Comparison of ENCODE assay signal across 11 mouse cellular contexts in the genomic region with DNA sequence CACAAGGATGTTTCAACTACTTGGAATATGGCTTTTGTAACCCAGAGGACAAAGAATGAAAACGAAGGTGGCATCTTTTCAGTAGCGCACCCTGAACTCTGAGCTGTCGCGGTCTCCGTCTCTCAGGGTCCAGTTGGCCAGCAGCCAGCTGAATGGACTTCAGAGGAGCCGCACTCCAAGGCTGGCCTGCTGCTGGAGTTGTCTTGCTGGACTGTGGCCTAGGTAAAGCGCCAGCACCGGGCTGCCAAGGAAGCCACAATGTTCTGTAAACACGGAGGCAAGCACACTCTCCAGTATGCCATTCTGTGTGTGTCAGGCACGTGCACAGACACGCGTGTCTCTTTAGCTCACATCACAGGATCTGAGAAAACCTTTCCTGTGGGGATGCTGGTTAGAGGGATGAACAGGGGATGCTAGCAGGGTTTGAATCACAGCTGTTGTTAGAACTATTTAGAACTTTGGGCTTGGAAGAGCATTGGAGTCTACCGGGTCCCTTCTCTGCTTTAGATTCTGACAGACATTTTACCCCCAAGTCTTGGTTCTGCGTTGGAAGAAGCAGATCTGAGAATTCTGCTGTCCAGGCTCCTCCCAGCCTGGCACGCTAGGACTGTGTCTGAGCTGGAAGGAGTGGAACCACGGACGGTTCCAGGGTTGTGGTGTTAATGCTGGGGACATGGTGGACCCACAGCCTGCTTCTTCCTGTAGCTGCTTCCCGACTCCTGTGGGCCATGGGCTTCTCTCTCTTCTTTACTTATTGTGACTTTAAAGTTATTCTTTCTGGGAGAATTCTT. TPM values are rescaled to one million over a fixed set of nuclear protein-coding genes. Genes with fewer than 3 reads are reported as not detected.
DNase-seq lines count a peak whose midpoint lies in the region; TF ChIP-seq lines count a peak whose summit lies in the region.
"Had no signal": no experiment of that assay in that cellular context is flagged by ENCODE, and none has a peak within 500 bp of the region (broad histone marks: within the 10 kb centered on the region; RNA-seq: fewer than 3 reads in every experiment).

No protein-coding gene starts in this region.

- no peak overlapping the region for H3K9ac ChIP-seq in liver, adult 2 months (ENCODE audit: low read depth, low read length)

- H3K27ac ChIP-seq in liver, adult 2 months (replicated peaks; ENCODE audit: insufficient read depth, low read depth, low read length) = no peak overlapping the region
- H3K27ac ChIP-seq in midbrain, embryonic 10.5 days (replicated peaks) = no peak overlapping the region
- H3K27ac ChIP-seq: layer of hippocampus, adult 2 months had no signal

- no peak for TF ChIP-seq POLR2A in liver, adult 2 months (IDR thresholded peaks at IDR 0.05; ENCODE audit: extremely low read depth, insufficient read depth, low read length)

- DNase-seq in liver, adult 2 months (ENCODE audit: extremely low read depth, low read depth, low spot score) = peak; percentile 62
- DNase-seq in liver = no peak
- peak; percentile 34 for DNase-seq in gastrocnemius, adult 18-20 months (ENCODE audit: low spot score)
- DNase-seq in kidney, postnatal 10 days = peak; percentile 87
- DNase-seq in ovary, postnatal 36 days (ENCODE audit: low spot score) = peak; percentile 73
- no peak for DNase-seq in embryo, embryonic 10.5 days (ENCODE audit: low spot score)
- DNase-seq in retina, postnatal 1 day = no peak
- no peak for DNase-seq in midbrain, embryonic 10.5 days (ENCODE audit: low spot score)

- no peaks in the 10 kb centered on the region for H3K27me3 ChIP-seq in liver, adult 2 months (ENCODE audit: control insufficient read depth, insufficient read depth, low read length)
- no peaks in the 10 kb centered on the region for H3K27me3 ChIP-seq in midbrain, embryonic 10.5 days (ENCODE audit: low read depth, poor library complexity, severe bottlenecking)

- H3K79me2 ChIP-seq in liver, adult 2 months (ENCODE audit: control insufficient read depth, insufficient read depth, low read length) = no peaks in the 10 kb centered on the region; the same call in 1 of the 2 replicates

- H3K9me3 ChIP-seq in midbrain, embryonic 10.5 days (replicated peaks) = no peaks in the 10 kb centered on the region
- H3K9me3 ChIP-seq: forebrain, embryonic 10.5 days had no signal

- H3K4me1 ChIP-seq in liver, adult 2 months (ENCODE audit: control insufficient read depth, insufficient read depth, low read length) = no peaks in the 10 kb centered on the region
- peaks cover 33% of the 10 kb centered on the region for H3K4me1 ChIP-seq in midbrain, embryonic 10.5 days

- TF ChIP-seq CTCF in liver, adult 2 months (IDR thresholded peaks at IDR 0.05; ENCODE audit: low read depth, low read length) = no peak

- H3K4me3 ChIP-seq in liver, adult 2 months (ENCODE audit: insufficient read depth, low read depth, low read length) = no peak overlapping the region
- no peak overlapping the region for H3K4me3 ChIP-seq in midbrain, embryonic 10.5 days
- H3K4me3 ChIP-seq: forebrain, embryonic 10.5 days; layer of hippocampus, adult 2 months; megakaryocyte, embryonic 14.5 days had no signal

- 64% methylated on average over 18 of the region's 18 CpGs for WGBS in liver, adult 2 months
- WGBS in midbrain, embryonic 10.5 days = 90% methylated on average over 18 of the region's 18 CpGs

- H3K36me3 ChIP-seq in liver, adult 2 months (ENCODE audit: control insufficient read depth, insufficient read depth, low read length) = no peaks in the 10 kb centered on the region
- H3K36me3 ChIP-seq in midbrain, embryonic 10.5 days = no peaks in the 10 kb centered on the region

RNA-seq across cellular contexts. Expression of gene Itga9, which starts 16.1 kb away (rescaled TPM):
- total RNA-seq in liver, adult 2 months (2014; rRNA removed) = 15.8 and 16.1 TPM in 2 replicates
- 5.0 and 9.1 TPM in 2 replicates for polyA plus RNA-seq in liver, adult 2 months (2012; rRNA removed)
- total RNA-seq in gastrocnemius, adult 18-20 months (2021) = 1 to 10 TPM; 3.3 to 5.2 TPM
- polyA plus RNA-seq in midbrain, embryonic 10.5 days (2016; fragmentation: Nextera tagmentation; extraction: Ambion mirVana) = 4.0 and 5.2 TPM in 2 replicates

Comparison
In these comparisons a context has a peak if more than half of its experiments do, and no peak if none do; other contexts are left out.
1. DNase-seq: peak in liver, adult 2 months (single experiment), gastrocnemius, adult 18-20 months (single experiment), kidney, postnatal 10 days (single experiment) and ovary, postnatal 36 days (single experiment); none in liver (single experiment), embryo, embryonic 10.5 days (single experiment), retina, postnatal 1 day (single experiment) and midbrain, embryonic 10.5 days (single experiment).